Mouse (Mus musculus): ENCODE data around the gene 9230110F15Rik. TPM values are rescaled to one million over a fixed set of nuclear protein-coding genes. Genes with fewer than 3 reads are reported as not detected.
"Not testable (repeated sequence)": the region's sequence is repeated elsewhere in the genome, so short reads cannot be mapped to it uniquely, and the experiment has no call there.

9230110F15Rik gene
- polyA plus RNA-seq (2016; fragmentation: Nextera tagmentation; extraction: Ambion mirVana): not detected in 2 replicates

- H3K27ac ChIP-seq: no peak within 1 kb of the TSS
- WGBS: 77% methylated on average over 1 of the region's 1 CpGs
- ATAC-seq (ENCODE audit: low FRiP score, low read depth): no peak
- H3K36me3 ChIP-seq: no peaks in the 10 kb centered on the region
- H3K27me3 ChIP-seq (replicated peaks): no peaks in the 10 kb centered on the region
- no peak within 1 kb of the TSS for H3K4me3 ChIP-seq
- H3K9ac ChIP-seq: no peak within 1 kb of the TSS
- H3K4me2 ChIP-seq (replicated peaks): no peak within 1 kb of the TSS
- H3K9me3 ChIP-seq: no peaks in the 10 kb centered on the region
- H3K4me1 ChIP-seq: no peaks in the 10 kb centered on the region
These were observed at the start of gene 9230110F15Rik for GRCm38 (mm10) chr9:35844050-35844449. 9230110F15Rik (minus strand) TSS chr9:35844150.

GRCm38 (mm10) chr9:35893112-35893511 lies 49.2 kb upstream of the 9230110F15Rik start:
- not testable (repeated sequence) for H3K9ac ChIP-seq; H3K4me2 ChIP-seq (replicated peaks); H3K36me3 ChIP-seq; H3K27me3 ChIP-seq (replicated peaks); ATAC-seq (ENCODE audit: low FRiP score, low read depth); H3K4me1 ChIP-seq; H3K4me3 ChIP-seq; H3K9me3 ChIP-seq; H3K27ac ChIP-seq
- 70% methylated on average over 1 of the region's 1 CpGs for WGBS

GRCm38 (mm10) chr9:35817881-35818280 lies 26.1 kb downstream of the 9230110F15Rik start:
- H3K4me3 ChIP-seq; H3K36me3 ChIP-seq; H3K4me2 ChIP-seq (replicated peaks); H3K27me3 ChIP-seq (replicated peaks); H3K9ac ChIP-seq; H3K4me1 ChIP-seq; H3K27ac ChIP-seq; ATAC-seq (ENCODE audit: low FRiP score, low read depth): not testable (repeated sequence)
- H3K9me3 ChIP-seq: peaks cover 20% of the 10 kb centered on the region
- WGBS: 93% methylated on average over 15 of the region's 15 CpGs

- Histone ChIP-seq H3K36me3 (no peaks in the 10 kb centered on the region), H3K27me3 (replicated peaks) (no peaks in the 10 kb centered on the region), H3K27ac (no peak overlapping the region), H3K4me1 (no peaks in the 10 kb centered on the region), H3K4me3 (no peak overlapping the region), H3K9ac (no peak overlapping the region), H3K4me2 (replicated peaks) (no peak overlapping the region), H3K9me3 (no peaks in the 10 kb centered on the region; the same call in 1 of the 2 replicates)
- ATAC-seq (ENCODE audit: low FRiP score, low read depth): no peak
These were observed 45.8 kb downstream of the 9230110F15Rik start for GRCm38 (mm10) chr9:35798146-35798545.

GRCm38 (mm10) chr9:35790001-35790400 lies 53.9 kb downstream of the 9230110F15Rik start, which contains the start of the genes Gm27235 and D730048I06Rik:
Gm27235 (minus strand) TSS chr9:35790101.
D730048I06Rik (minus strand) TSS chr9:35790112.
- no peak within 1 kb of the TSS for H3K9ac ChIP-seq
- no peak within 1 kb of the TSS for H3K4me3 ChIP-seq
- H3K27me3 ChIP-seq (replicated peaks): no peaks in the 10 kb centered on the region
- no peak for ATAC-seq (ENCODE audit: low FRiP score, low read depth)
- no peak within 1 kb of the TSS for H3K27ac ChIP-seq
- no peaks in the 10 kb centered on the region for H3K36me3 ChIP-seq
- 92% methylated on average over 3 of the region's 3 CpGs for WGBS
- H3K4me1 ChIP-seq: no peaks in the 10 kb centered on the region
- H3K9me3 ChIP-seq: peaks cover 19% of the 10 kb centered on the region; the same call in 1 of the 2 replicates
- no peak within 1 kb of the TSS for H3K4me2 ChIP-seq (replicated peaks)

Other genes starting within 250 kb of the 9230110F15Rik start
- not detected in 2 replicates for gene Pate4, start 232.2 kb downstream of the 9230110F15Rik start, polyA plus RNA-seq (2016; fragmentation: Nextera tagmentation; extraction: Ambion mirVana)
- gene Pate3, start 195.9 kb downstream of the 9230110F15Rik start, polyA plus RNA-seq (2016; fragmentation: Nextera tagmentation; extraction: Ambion mirVana): not detected in 2 replicates
- 0.11 TPM in 1 of 2 replicates, not detected in the other for gene Pate1, start 156.8 kb downstream of the 9230110F15Rik start, polyA plus RNA-seq (2016; fragmentation: Nextera tagmentation; extraction: Ambion mirVana)
- gene Gm17677, start 103.1 kb downstream of the 9230110F15Rik start, polyA plus RNA-seq (2016; fragmentation: Nextera tagmentation; extraction: Ambion mirVana): not detected in 2 replicates
- gene Gm17727, start 66.0 kb downstream of the 9230110F15Rik start, polyA plus RNA-seq (2016; fragmentation: Nextera tagmentation; extraction: Ambion mirVana): not detected in 2 replicates
- not detected in 2 replicates for gene Gm27235, start 54.0 kb downstream of the 9230110F15Rik start, polyA plus RNA-seq (2016; fragmentation: Nextera tagmentation; extraction: Ambion mirVana)
- not detected in 2 replicates for gene D730048I06Rik, start 54.0 kb downstream of the 9230110F15Rik start, polyA plus RNA-seq (2016; fragmentation: Nextera tagmentation; extraction: Ambion mirVana)
- not detected in 2 replicates for gene 9230113P08Rik, start 64.3 kb upstream of the 9230110F15Rik start, polyA plus RNA-seq (2016; fragmentation: Nextera tagmentation; extraction: Ambion mirVana)